Mouse (Mus musculus) kidney, adult 2 months (tissue): ENCODE results near the gene Znhit1.

Source experiments
- CTCF ChIP-seq: fragments of 200-500 bp; conservative IDR thresholded peaks from 2 replicates; pipeline ENCODE4 v1.5.1; 2011; ENCODE audit warnings: low read depth, mild to moderate bottlenecking, control low read depth, low read length, moderate library complexity, mixed read lengths; ENCODE audit not compliant: insufficient read depth, insufficient read length
- POLR2A ChIP-seq: fragments of 200-500 bp; IDR thresholded peaks from one replicate; pipeline ENCODE4 v1.6.1; 2011; ENCODE audit warnings: low read depth, low read length, control low read depth

DNA sequence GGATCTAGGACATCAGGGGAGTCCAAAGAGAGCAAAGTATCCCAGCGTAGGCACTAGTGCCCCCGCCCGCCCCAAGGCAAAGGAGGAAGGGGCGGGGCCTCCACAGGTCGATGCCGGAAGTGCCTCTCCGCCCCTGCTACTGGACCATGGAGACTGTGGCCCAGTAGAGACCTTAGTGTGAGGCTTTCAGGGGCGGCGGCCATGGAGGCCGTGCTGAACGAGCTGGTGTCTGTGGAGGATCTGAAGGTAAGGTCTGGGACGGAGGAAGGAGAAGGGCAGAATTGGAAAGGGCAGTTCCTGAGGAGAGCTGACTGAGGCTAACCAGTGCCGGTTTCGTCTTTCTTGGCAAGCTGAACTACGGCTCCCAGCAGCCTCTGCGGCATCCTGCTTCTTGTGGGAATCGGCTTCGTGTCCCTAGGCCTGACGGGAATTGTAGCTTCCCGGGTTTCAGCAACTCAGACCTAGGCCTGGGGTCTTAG, 25.8 kb downstream of the Znhit1 start:
- TF ChIP-seq CTCF (0 out of 2 replicates have a peak, but pooled peaks have one; percentile 3), POLR2A (no peak)
